12 mouse cellular contexts compared by ENCODE assay signal in the genomic region with DNA sequence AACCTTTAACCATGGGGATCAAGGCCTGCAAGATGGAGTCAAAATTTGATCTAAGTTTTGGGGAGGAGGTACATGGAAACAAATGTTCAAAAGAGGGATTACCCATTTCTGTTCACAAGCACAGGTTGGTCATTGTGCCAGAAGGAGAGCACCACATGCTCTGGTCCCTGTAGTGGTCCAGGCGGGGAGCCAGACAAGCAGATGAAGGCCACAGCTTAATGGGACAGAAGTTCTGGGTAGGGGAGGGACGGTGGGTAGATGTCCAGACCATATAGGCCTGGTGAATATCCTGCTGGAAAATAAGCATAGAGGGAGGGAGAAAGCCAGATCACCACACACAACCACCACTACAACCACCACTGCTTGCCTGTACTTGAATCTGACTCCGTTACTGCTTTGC.
"Had no signal": no experiment of that assay in that cellular context is flagged by ENCODE, and none has a peak within 500 bp of the region (broad histone marks: within the 10 kb centered on the region; RNA-seq: fewer than 3 reads in every experiment).

No protein-coding gene starts in this region.

- H3K4me2 ChIP-seq: limb, embryonic 15.5 days; liver, embryonic 12.5 days; lung, embryonic 14.5 days; midbrain, embryonic 12.5 days had no signal

- H3K36me3 ChIP-seq: limb, embryonic 15.5 days; liver, embryonic 12.5 days; midbrain, embryonic 12.5 days had no signal

- DNase-seq: kidney, adult 9 months; kidney, postnatal 4 days; lung, embryonic 14.5 days; lung, postnatal 10 days; right cerebral cortex, adult 18-20 months; thymus, postnatal 4 days had no signal

- H3K9ac ChIP-seq: limb, embryonic 15.5 days; liver, embryonic 12.5 days; lung, embryonic 14.5 days; midbrain, embryonic 12.5 days had no signal

- H3K9me3 ChIP-seq: limb, embryonic 15.5 days; liver, embryonic 12.5 days; midbrain, embryonic 12.5 days had no signal

- ATAC-seq: liver, embryonic 12.5 days had no signal

- H3K4me3 ChIP-seq: layer of hippocampus, adult 2 months; limb, embryonic 15.5 days; liver, embryonic 12.5 days; midbrain, embryonic 12.5 days had no signal

- H3K27ac ChIP-seq: kidney, postnatal 0 days; layer of hippocampus, adult 2 months; limb, embryonic 15.5 days; liver, embryonic 12.5 days; midbrain, embryonic 12.5 days; stomach, postnatal 0 days had no signal
